In genomic region chr12:108686926-108687325, GRCm38 (mm10) we compare ENCODE assay signal across 11 mouse cellular contexts. TPM values are rescaled to one million over a fixed set of nuclear protein-coding genes. Genes with fewer than 3 reads are reported as not detected.
DNase-seq lines count a peak whose midpoint lies in the region; ATAC-seq and TF ChIP-seq lines count a peak whose summit lies in the region.
"Had no signal": no experiment of that assay in that cellular context is flagged by ENCODE, and none has a peak within 500 bp of the region (broad histone marks: within the 10 kb centered on the region; RNA-seq: fewer than 3 reads in every experiment).

No protein-coding gene starts in this region.

- ATAC-seq in intestine, postnatal 0 days: no peak
- no peak for ATAC-seq in forebrain, embryonic 11.5 days (replicated peaks; ENCODE audit: low FRiP score)

- H3K36me3 ChIP-seq in intestine, postnatal 0 days (ENCODE audit: control insufficient read depth, insufficient read depth): peaks cover 59% of the 10 kb centered on the region
- no peaks in the 10 kb centered on the region; the same call in 1 of the 2 replicates for H3K36me3 ChIP-seq in forebrain, embryonic 11.5 days (ENCODE audit: control insufficient read depth, insufficient read depth, low read length)

- peak; percentile 11 for TF ChIP-seq CTCF in left cerebral cortex, adult 2 months (IDR thresholded peaks at IDR 0.05)
- peak; percentile 68 for TF ChIP-seq CTCF in intestine, postnatal 0 days (IDR thresholded peaks at IDR 0.05; ENCODE audit: low read depth)

- intact Hi-C loops in left cerebral cortex, adult 2 months (cut with DNase I): no loop called here

- H3K4me3 ChIP-seq in left cerebral cortex, adult 2 months: no peak overlapping the region
- H3K4me3 ChIP-seq in intestine, postnatal 0 days (ENCODE audit: low read depth, low read length): no peak overlapping the region
- H3K4me3 ChIP-seq in forebrain, embryonic 11.5 days (ENCODE audit: low read depth, low read length): no peak overlapping the region
- H3K4me3 ChIP-seq: midbrain, embryonic 12.5 days had no signal

- peaks cover 12% of the 10 kb centered on the region for H3K4me1 ChIP-seq in intestine, postnatal 0 days (replicated peaks; ENCODE audit: control insufficient read depth, insufficient read depth, low read length)
- H3K4me1 ChIP-seq in forebrain, embryonic 11.5 days (replicated peaks; ENCODE audit: control insufficient read depth, insufficient read depth, low read length): no peaks in the 10 kb centered on the region
- H3K4me1 ChIP-seq: midbrain, embryonic 12.5 days had no signal

- no peak overlapping the region for H3K4me2 ChIP-seq in intestine, postnatal 0 days (replicated peaks; ENCODE audit: low read depth)
- no peak overlapping the region for H3K4me2 ChIP-seq in forebrain, embryonic 11.5 days (ENCODE audit: low read depth, low read length, severe bottlenecking)
- H3K4me2 ChIP-seq: midbrain, embryonic 12.5 days had no signal

- H3K9me3 ChIP-seq in intestine, postnatal 0 days (ENCODE audit: control insufficient read depth): no peaks in the 10 kb centered on the region
- H3K9me3 ChIP-seq in forebrain, embryonic 11.5 days (ENCODE audit: control insufficient read depth, low read length): no peaks in the 10 kb centered on the region
- H3K9me3 ChIP-seq: midbrain, embryonic 12.5 days had no signal

- no peak for DNase-seq in left cerebral cortex, adult 2 months (ENCODE audit: extremely low spot score in 1 of 2, low spot score in 2 of 2)
- no peak for DNase-seq in left cerebral cortex, adult 8-10 months (ENCODE audit: low spot score in 2 of 2)
- peak; percentile 82 for DNase-seq in ZHBTc4 (ENCODE audit: low read depth, low spot score)
- peak; percentile 38 for DNase-seq in lung, postnatal 25 days (ENCODE audit: low spot score)
- no peak for DNase-seq in layer of hippocampus, adult 11-12 months (ENCODE audit: low spot score)
- no peak for DNase-seq in thymus, postnatal 25 days
- DNase-seq in forebrain, embryonic 11.5 days (ENCODE audit: low spot score): no peak
- DNase-seq: gastrocnemius, postnatal 25 days; layer of hippocampus, postnatal 36 days had no signal

- no peaks in the 10 kb centered on the region for H3K27me3 ChIP-seq in intestine, postnatal 0 days (replicated peaks; ENCODE audit: control insufficient read depth, insufficient read depth, low read length)
- no peaks in the 10 kb centered on the region for H3K27me3 ChIP-seq in forebrain, embryonic 11.5 days (ENCODE audit: control insufficient read depth, insufficient read depth, low read length)
- H3K27me3 ChIP-seq: midbrain, embryonic 12.5 days had no signal

- H3K9ac ChIP-seq in intestine, postnatal 0 days (ENCODE audit: low read depth, low read length): no peak overlapping the region
- H3K9ac ChIP-seq in forebrain, embryonic 11.5 days (ENCODE audit: low read length): no peak overlapping the region
- H3K9ac ChIP-seq: midbrain, embryonic 12.5 days had no signal

- peak overlapping the region; percentile 40; the same call in 1 of the 2 replicates for H3K27ac ChIP-seq in left cerebral cortex, adult 2 months
- peak overlapping the region; percentile 42 for H3K27ac ChIP-seq in intestine, postnatal 0 days (ENCODE audit: low read depth, low read length)
- H3K27ac ChIP-seq in forebrain, embryonic 11.5 days (ENCODE audit: low read depth, low read length): no peak overlapping the region
- H3K27ac ChIP-seq: midbrain, embryonic 12.5 days had no signal

- 35% methylated on average over 6 of the region's 6 CpGs for WGBS in intestine, postnatal 0 days
- WGBS in forebrain, embryonic 11.5 days: 71% methylated on average over 6 of the region's 6 CpGs

RNA-seq across cellular contexts. Expression of gene Degs2, which starts 15.2 kb away (rescaled TPM):
- 1 to 10 TPM; 4.8 to 5.5 TPM for total RNA-seq in left cerebral cortex, adult 2 months (2021)
- 1 to 10 TPM; 4.8 to 7.2 (median 6.6) TPM for total RNA-seq in left cerebral cortex, adult 8-10 months (2022)
- 264 and 273 TPM in 2 replicates for polyA plus RNA-seq in intestine, postnatal 0 days (2015; fragmentation: Nextera tagmentation; extraction: Ambion mirVana)
- polyA plus RNA-seq in forebrain, embryonic 11.5 days (2014; fragmentation: Nextera tagmentation; extraction: Ambion mirVana): 1.8 and 2.5 TPM in 2 replicates

Comparison
In these comparisons a context has a peak if more than half of its experiments do, and no peak if none do; other contexts are left out.
1. DNase-seq: peak in ZHBTc4 (single experiment) and lung, postnatal 25 days (single experiment); none in left cerebral cortex, adult 2 months (0 of 2), left cerebral cortex, adult 8-10 months (0 of 2), layer of hippocampus, adult 11-12 months (single experiment), thymus, postnatal 25 days (single experiment) and forebrain, embryonic 11.5 days (single experiment).